Mouse (Mus musculus): Measurements from ENCODE around the gene Ms4a10.

Ms4a10 gene

GRCm38 (mm10) chr19:10959085-10959977, 15.1 kb downstream of the Ms4a10 start:
- DNase-seq (ENCODE audit: low spot score), result peak; percentile 59

GRCm38 (mm10) chr19:10952021-10952939, 22.2 kb downstream of the Ms4a10 start:
- peak; percentile 21 for DNase-seq (ENCODE audit: low spot score)

GRCm38 (mm10) chr19:10949558-10949957, 24.9 kb downstream of the Ms4a10 start:
- DNase-seq (ENCODE audit: low spot score), result no peak

GRCm38 (mm10) chr19:10949112-10949511, 25.4 kb downstream of the Ms4a10 start, which contains the start of gene Ccdc86:
Ccdc86 (minus strand) TSS chr19:10949266.
- DNase-seq (ENCODE audit: low spot score), result peak; percentile 97

- DNase-seq (ENCODE audit: low spot score), result no peak
Observed at GRCm38 (mm10) chr19:10948416-10948815, 26.1 kb downstream of the Ms4a10 start.

- DNase-seq (ENCODE audit: low spot score), result no peak
Observed at GRCm38 (mm10) chr19:10947219-10947618, 27.3 kb downstream of the Ms4a10 start.

GRCm38 (mm10) chr19:10946506-10946905, 28.0 kb downstream of the Ms4a10 start:
- no peak for DNase-seq (ENCODE audit: low spot score)

- DNase-seq (ENCODE audit: low spot score), result no peak
Observed at GRCm38 (mm10) chr19:10943955-10944354, 30.5 kb downstream of the Ms4a10 start.

GRCm38 (mm10) chr19:10940801-10941457, 33.5 kb downstream of the Ms4a10 start:
- DNase-seq (ENCODE audit: low spot score), result no peak

- DNase-seq (ENCODE audit: low spot score), result peak; percentile 78
Observed at GRCm38 (mm10) chr19:10940097-10940800, 34.2 kb downstream of the Ms4a10 start.

GRCm38 (mm10) chr19:10938771-10939170, 35.7 kb downstream of the Ms4a10 start:
- no peak for DNase-seq (ENCODE audit: low spot score)

- DNase-seq (ENCODE audit: low spot score), result no peak
Observed at GRCm38 (mm10) chr19:10937110-10937563, 37.3 kb downstream of the Ms4a10 start, which contains the start of gene Ptgdr2. Ptgdr2 (plus strand) TSS chr19:10937160.

GRCm38 (mm10) chr19:10936077-10936476, 38.4 kb downstream of the Ms4a10 start:
- no peak for DNase-seq (ENCODE audit: low spot score)

- DNase-seq (ENCODE audit: low spot score), result no peak
Observed at GRCm38 (mm10) chr19:10935029-10935428, 39.4 kb downstream of the Ms4a10 start.

GRCm38 (mm10) chr19:10930641-10931040, 43.8 kb downstream of the Ms4a10 start:
- no peak for DNase-seq (ENCODE audit: low spot score)

- no peak for DNase-seq (ENCODE audit: low spot score)
Observed at GRCm38 (mm10) chr19:10926666-10927065, 47.8 kb downstream of the Ms4a10 start.

GRCm38 (mm10) chr19:10926123-10926621, 48.3 kb downstream of the Ms4a10 start:
- no peak for DNase-seq (ENCODE audit: low spot score)

GRCm38 (mm10) chr19:10924220-10924619, 50.2 kb downstream of the Ms4a10 start:
- DNase-seq (ENCODE audit: low spot score), result no peak

GRCm38 (mm10) chr19:10921058-10921457, 53.4 kb downstream of the Ms4a10 start:
- no peak for DNase-seq (ENCODE audit: low spot score)

GRCm38 (mm10) chr19:10920532-10920931, 53.9 kb downstream of the Ms4a10 start, which contains the start of gene Zp1:
Zp1 (minus strand) TSS chr19:10920632.
- no peak for DNase-seq (ENCODE audit: low spot score)
